Mouse (Mus musculus): ENCODE results near the gene Fat1. TPM values are rescaled to one million over a fixed set of nuclear protein-coding genes. Genes with fewer than 3 reads are reported as not detected.

The Fat1 gene
- polyA plus RNA-seq, 1 experiment, result 7.7 TPM

DNA sequence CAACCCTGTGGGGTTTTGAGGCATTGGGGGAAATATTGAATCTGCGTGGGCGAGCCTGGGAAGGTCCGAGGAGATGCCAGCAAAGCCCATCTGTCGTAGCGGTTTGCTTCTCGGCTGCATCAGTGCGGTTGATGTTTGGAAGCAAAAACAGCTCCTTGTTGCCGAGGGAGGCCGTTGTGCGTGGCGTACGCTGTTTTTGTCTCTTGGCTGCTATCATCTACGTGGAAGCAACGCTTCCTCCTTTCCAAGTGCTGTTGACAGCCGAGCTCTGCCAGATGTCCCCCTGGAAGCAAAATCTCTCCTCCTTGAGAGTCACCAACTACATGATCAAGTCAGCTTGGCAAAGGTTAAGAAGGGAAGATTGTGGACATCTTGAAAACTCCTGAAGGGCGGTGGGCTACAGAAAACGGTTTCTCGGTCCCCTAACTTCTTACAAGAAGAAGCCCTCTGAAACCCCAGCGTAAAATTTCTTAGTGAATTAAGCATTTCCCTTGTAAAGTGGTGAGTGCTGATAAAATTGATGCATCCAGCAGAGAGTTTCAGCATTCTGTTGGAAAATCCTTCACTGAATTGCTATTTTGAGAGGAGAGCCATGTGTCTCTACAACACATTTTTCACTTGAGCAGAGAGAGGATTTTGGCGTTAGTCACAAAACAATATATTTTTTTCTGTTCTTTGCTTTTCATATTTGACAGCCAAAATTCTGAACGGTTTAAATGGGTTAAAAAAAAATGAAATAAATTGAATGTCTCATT lies 86.8 kb downstream of the Fat1 start:
- WGBS, result 95% methylated on average over 21 of the region's 21 CpGs
- H3K27me3 ChIP-seq (ENCODE audit: control insufficient read depth, insufficient read depth, low read length), result no peaks in the 10 kb centered on the region
- H3K36me3 ChIP-seq (ENCODE audit: control insufficient read depth, insufficient read depth, low read length), result no peaks in the 10 kb centered on the region
- TF ChIP-seq CTCF (IDR thresholded peaks at IDR 0.05; ENCODE audit: borderline replicate concordance, control insufficient read depth, extremely low read depth, insufficient read depth, low read length, poor library complexity), result no peak
- TF ChIP-seq POLR2A (IDR thresholded peaks at IDR 0.05; ENCODE audit: control insufficient read depth, extremely low read depth, insufficient read depth, low read length, poor library complexity), result no peak
- DNase-seq, result no peak
- H3K27ac ChIP-seq (ENCODE audit: control insufficient read depth, insufficient read depth, low read length), result no peak overlapping the region
- H3K4me1 ChIP-seq (replicated peaks; ENCODE audit: control insufficient read depth, insufficient read depth, low read length), result no peaks in the 10 kb centered on the region
- H3K4me3 ChIP-seq (ENCODE audit: control insufficient read depth, insufficient read depth, low read length), result no peak overlapping the region

DNA sequence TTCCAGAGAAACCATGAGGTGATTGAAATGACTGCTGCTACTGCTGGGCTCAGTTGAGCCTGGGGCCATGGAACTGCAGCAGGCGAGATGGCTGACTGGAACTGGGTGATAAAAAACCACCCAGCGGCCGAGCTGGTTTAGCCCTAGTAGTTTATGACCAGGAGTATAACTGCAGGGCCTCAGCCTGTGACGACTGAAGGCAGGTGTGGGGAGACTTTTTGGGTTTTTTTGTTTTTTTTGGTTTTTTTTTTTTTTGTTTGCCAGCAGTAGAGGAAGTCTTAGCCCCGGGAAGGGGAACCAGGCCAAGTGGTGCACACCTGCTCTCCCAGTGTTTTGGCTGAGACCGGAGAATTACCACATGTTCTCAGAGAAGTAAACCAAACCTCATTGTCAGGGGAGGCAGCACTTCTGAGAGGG lies 92.8 kb downstream of the Fat1 start:
- WGBS, result 61% methylated on average over 6 of the region's 6 CpGs
- no peak overlapping the region for H3K27ac ChIP-seq (ENCODE audit: control insufficient read depth, insufficient read depth, low read length)
- TF ChIP-seq POLR2A (IDR thresholded peaks at IDR 0.05; ENCODE audit: control insufficient read depth, extremely low read depth, insufficient read depth, low read length, poor library complexity) (no peak), CTCF (IDR thresholded peaks at IDR 0.05; ENCODE audit: borderline replicate concordance, control insufficient read depth, extremely low read depth, insufficient read depth, low read length, poor library complexity) (no peak)

DNA sequence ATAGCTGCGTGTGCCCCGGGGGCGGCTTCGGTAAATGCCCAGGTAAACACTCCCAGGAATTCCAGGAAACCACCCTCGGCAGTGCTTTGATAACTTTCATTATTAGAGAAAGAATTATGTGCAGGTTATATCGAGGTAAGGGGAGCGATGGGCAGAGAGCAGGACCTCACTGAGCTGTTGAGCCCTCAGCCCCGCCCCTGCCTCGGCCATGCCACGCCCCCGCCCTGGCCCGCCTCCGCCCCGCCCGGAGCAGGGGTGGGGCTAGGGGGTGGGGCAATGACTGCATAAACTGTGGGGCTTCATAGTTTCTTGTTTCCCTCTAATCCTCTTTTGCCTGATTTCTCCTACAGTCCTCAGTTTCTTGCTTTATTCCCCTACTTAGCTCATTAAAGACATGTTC lies 103.1 kb downstream of the Fat1 start:
- DNase-seq, result no peak
- H3K36me3 ChIP-seq (ENCODE audit: control insufficient read depth, insufficient read depth, low read length), result no peaks in the 10 kb centered on the region
- no peak overlapping the region for H3K27ac ChIP-seq (ENCODE audit: control insufficient read depth, insufficient read depth, low read length)
- no peaks in the 10 kb centered on the region for H3K4me1 ChIP-seq (replicated peaks; ENCODE audit: control insufficient read depth, insufficient read depth, low read length)
- no peak overlapping the region for H3K4me3 ChIP-seq (ENCODE audit: control insufficient read depth, insufficient read depth, low read length)
- 91% methylated on average over 15 of the region's 15 CpGs for WGBS
- TF ChIP-seq POLR2A (IDR thresholded peaks at IDR 0.05; ENCODE audit: control insufficient read depth, extremely low read depth, insufficient read depth, low read length, poor library complexity) (no peak), CTCF (IDR thresholded peaks at IDR 0.05; ENCODE audit: borderline replicate concordance, control insufficient read depth, extremely low read depth, insufficient read depth, low read length, poor library complexity) (no peak)
- H3K27me3 ChIP-seq (ENCODE audit: control insufficient read depth, insufficient read depth, low read length), result no peaks in the 10 kb centered on the region

More for the DNA sequence above, 92.8 kb downstream of the Fat1 start:
- Histone ChIP-seq H3K4me1 (replicated peaks; ENCODE audit: control insufficient read depth, insufficient read depth, low read length) (no peaks in the 10 kb centered on the region), H3K4me3 (ENCODE audit: control insufficient read depth, insufficient read depth, low read length) (no peak overlapping the region), H3K36me3 (ENCODE audit: control insufficient read depth, insufficient read depth, low read length) (no peaks in the 10 kb centered on the region), H3K27me3 (ENCODE audit: control insufficient read depth, insufficient read depth, low read length) (no peaks in the 10 kb centered on the region)
- DNase-seq, result no peak

DNA sequence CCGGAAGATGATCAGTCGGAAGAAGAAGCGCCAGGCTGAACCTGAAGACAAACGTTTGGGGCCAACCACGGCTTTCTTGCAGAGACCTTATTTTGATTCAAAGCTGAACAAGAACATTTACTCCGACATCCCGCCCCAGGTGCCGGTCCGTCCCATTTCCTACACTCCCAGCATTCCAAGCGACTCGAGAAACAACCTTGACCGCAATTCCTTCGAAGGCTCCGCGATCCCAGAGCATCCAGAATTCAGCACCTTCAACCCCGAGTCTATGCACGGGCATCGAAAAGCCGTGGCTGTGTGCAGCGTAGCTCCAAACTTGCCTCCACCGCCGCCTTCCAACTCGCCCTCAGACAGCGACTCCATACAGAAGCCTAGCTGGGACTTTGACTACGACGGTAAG lies 108.9 kb downstream of the Fat1 start:
- H3K27me3 ChIP-seq (ENCODE audit: control insufficient read depth, insufficient read depth, low read length), result no peaks in the 10 kb centered on the region
- H3K36me3 ChIP-seq (ENCODE audit: control insufficient read depth, insufficient read depth, low read length), result no peaks in the 10 kb centered on the region
- TF ChIP-seq POLR2A (IDR thresholded peaks at IDR 0.05; ENCODE audit: control insufficient read depth, extremely low read depth, insufficient read depth, low read length, poor library complexity), result no peak
- TF ChIP-seq CTCF (IDR thresholded peaks at IDR 0.05; ENCODE audit: borderline replicate concordance, control insufficient read depth, extremely low read depth, insufficient read depth, low read length, poor library complexity), result no peak
- no peak for DNase-seq
- no peak overlapping the region for H3K27ac ChIP-seq (ENCODE audit: control insufficient read depth, insufficient read depth, low read length)
- no peak overlapping the region for H3K4me3 ChIP-seq (ENCODE audit: control insufficient read depth, insufficient read depth, low read length)
- 97% methylated on average over 26 of the region's 26 CpGs for WGBS
- H3K4me1 ChIP-seq (replicated peaks; ENCODE audit: control insufficient read depth, insufficient read depth, low read length), result no peaks in the 10 kb centered on the region

DNA sequence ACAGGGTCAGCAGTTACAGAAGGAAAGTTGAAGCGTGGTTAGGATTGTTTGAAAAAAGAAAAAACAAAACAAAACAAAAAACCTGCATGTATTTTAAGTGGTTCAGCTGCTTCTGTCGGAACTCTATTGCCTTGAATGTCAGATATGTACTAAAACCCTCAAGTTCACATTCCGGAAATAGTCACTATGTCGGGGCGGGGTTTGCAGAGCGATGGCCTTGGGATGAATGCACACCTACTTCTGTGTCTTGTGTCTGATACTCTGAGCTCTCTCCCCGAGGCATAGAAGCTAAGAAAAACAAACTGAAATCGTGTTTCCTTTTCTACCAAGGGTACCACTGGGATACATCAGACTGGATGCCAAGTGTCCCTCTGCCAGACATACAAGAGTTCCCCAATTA lies 115.2 kb downstream of the Fat1 start:
- no peaks in the 10 kb centered on the region for H3K36me3 ChIP-seq (ENCODE audit: control insufficient read depth, insufficient read depth, low read length)
- no peaks in the 10 kb centered on the region for H3K27me3 ChIP-seq (ENCODE audit: control insufficient read depth, insufficient read depth, low read length)
- no peak overlapping the region for H3K27ac ChIP-seq (ENCODE audit: control insufficient read depth, insufficient read depth, low read length)
- no peak for DNase-seq
- TF ChIP-seq POLR2A (IDR thresholded peaks at IDR 0.05; ENCODE audit: control insufficient read depth, extremely low read depth, insufficient read depth, low read length, poor library complexity), result no peak
- no peak for TF ChIP-seq CTCF (IDR thresholded peaks at IDR 0.05; ENCODE audit: borderline replicate concordance, control insufficient read depth, extremely low read depth, insufficient read depth, low read length, poor library complexity)
- H3K4me1 ChIP-seq (replicated peaks; ENCODE audit: control insufficient read depth, insufficient read depth, low read length), result no peaks in the 10 kb centered on the region
- no peak overlapping the region for H3K4me3 ChIP-seq (ENCODE audit: control insufficient read depth, insufficient read depth, low read length)
- WGBS, result 89% methylated on average over 8 of the region's 8 CpGs

DNA sequence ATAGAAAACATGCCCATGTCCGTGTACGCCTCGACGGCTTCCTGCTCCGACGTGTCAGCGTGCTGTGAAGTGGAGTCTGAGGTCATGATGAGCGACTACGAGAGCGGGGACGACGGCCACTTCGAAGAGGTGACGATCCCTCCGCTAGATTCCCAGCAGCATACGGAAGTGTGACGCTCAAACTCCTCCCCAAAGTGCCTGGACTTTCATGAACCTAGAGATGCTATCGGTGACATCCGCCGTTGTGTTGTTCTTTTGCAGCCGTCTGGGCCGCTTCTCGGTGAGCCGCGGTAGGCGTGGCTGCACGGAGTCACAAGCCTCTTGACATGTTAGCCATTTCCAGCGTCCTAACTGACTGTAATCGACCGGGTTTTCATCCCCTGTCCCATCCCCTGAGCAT lies 116.0 kb downstream of the Fat1 start:
- H3K4me3 ChIP-seq (ENCODE audit: control insufficient read depth, insufficient read depth, low read length), result no peak overlapping the region
- no peak overlapping the region for H3K27ac ChIP-seq (ENCODE audit: control insufficient read depth, insufficient read depth, low read length)
- TF ChIP-seq CTCF (IDR thresholded peaks at IDR 0.05; ENCODE audit: borderline replicate concordance, control insufficient read depth, extremely low read depth, insufficient read depth, low read length, poor library complexity), result no peak
- no peak for TF ChIP-seq POLR2A (IDR thresholded peaks at IDR 0.05; ENCODE audit: control insufficient read depth, extremely low read depth, insufficient read depth, low read length, poor library complexity)
- 97% methylated on average over 30 of the region's 30 CpGs for WGBS
- H3K36me3 ChIP-seq (ENCODE audit: control insufficient read depth, insufficient read depth, low read length), result no peaks in the 10 kb centered on the region
- DNase-seq, result no peak
- no peaks in the 10 kb centered on the region for H3K27me3 ChIP-seq (ENCODE audit: control insufficient read depth, insufficient read depth, low read length)
- H3K4me1 ChIP-seq (replicated peaks; ENCODE audit: control insufficient read depth, insufficient read depth, low read length), result no peaks in the 10 kb centered on the region
